Mouse (Mus musculus): ENCODE results near the gene Gfi1b. TPM values are rescaled to one million over a fixed set of nuclear protein-coding genes. Genes with fewer than 3 reads are reported as not detected.

Gfi1b gene
- polyA plus RNA-seq, 1 experiment: 0.76 TPM

DNA sequence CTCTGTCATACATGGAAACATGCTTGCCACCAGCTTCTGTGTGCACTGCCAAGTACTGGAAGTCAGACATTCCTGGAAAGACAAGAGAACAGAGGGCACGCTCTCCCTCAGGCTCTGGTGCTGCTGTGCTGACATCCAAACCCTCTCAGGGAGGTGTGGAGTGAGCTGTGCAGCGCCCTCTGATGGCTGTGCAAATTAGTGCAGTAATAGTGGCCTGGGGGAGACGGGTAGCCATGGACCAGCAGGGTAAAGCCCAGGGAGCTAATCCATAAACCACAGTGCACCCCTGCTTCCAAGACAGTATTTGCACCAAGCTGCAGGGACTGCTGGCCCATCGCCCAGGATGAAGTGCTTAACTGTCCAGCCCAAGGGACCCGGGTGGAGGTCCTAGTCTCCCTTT lies 43.8 kb downstream of the Gfi1b start:
- Histone ChIP-seq H3K4me3 (ENCODE audit: low read depth, low read length) (no peak overlapping the region), H3K36me3 (ENCODE audit: control insufficient read depth, insufficient read depth, low read length, poor library complexity, severe bottlenecking) (peaks cover 9% of the 10 kb centered on the region; the same call in 1 of the 2 replicates), H3K27ac (ENCODE audit: insufficient read depth, low read length) (no peak overlapping the region), H3K27me3 (ENCODE audit: control insufficient read depth, insufficient read depth, low read length, poor library complexity, severe bottlenecking) (no peaks in the 10 kb centered on the region), H3K4me1 (ENCODE audit: control insufficient read depth, insufficient read depth, low read length) (no peaks in the 10 kb centered on the region), H3K9me3 (replicated peaks; ENCODE audit: control insufficient read depth, insufficient read depth, low read length, poor library complexity, severe bottlenecking) (no peaks in the 10 kb centered on the region), H3K9ac (ENCODE audit: low read depth, poor library complexity, severe bottlenecking) (no peak overlapping the region)
- peak; percentile 84 for TF ChIP-seq CTCF (IDR thresholded peaks at IDR 0.05; ENCODE audit: low read depth, low read length)
- no peak for TF ChIP-seq EP300 (IDR thresholded peaks at IDR 0.05; ENCODE audit: insufficient read depth, low read depth, low read length)
- TF ChIP-seq POLR2A (IDR thresholded peaks at IDR 0.05; ENCODE audit: insufficient read depth, low read length): no peak

DNA sequence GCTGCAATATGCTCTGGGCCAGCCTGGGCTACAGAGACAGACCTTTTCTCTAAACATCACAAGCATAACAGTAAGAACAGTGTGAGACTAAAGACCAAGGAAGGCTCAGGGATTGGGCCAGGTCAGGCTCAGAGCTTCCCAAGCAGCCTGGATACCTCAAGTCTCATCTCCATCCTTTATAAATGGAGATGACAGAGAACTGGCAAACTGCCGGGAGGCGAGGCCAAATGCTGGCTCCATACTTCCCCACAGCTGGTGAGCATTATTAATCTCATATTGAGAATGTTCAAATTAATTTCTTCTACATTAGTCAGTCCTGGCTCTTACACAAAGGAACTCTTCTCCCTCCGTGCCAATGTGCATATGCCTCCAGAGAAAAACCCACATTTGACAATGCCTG lies 45.0 kb downstream of the Gfi1b start:
- H3K9me3 ChIP-seq (replicated peaks; ENCODE audit: control insufficient read depth, insufficient read depth, low read length, poor library complexity, severe bottlenecking): no peaks in the 10 kb centered on the region
- H3K4me3 ChIP-seq (ENCODE audit: low read depth, low read length): no peak overlapping the region
- TF ChIP-seq POLR2A (IDR thresholded peaks at IDR 0.05; ENCODE audit: insufficient read depth, low read length) (no peak), EP300 (IDR thresholded peaks at IDR 0.05; ENCODE audit: insufficient read depth, low read depth, low read length) (no peak), CTCF (IDR thresholded peaks at IDR 0.05; ENCODE audit: low read depth, low read length) (no peak)
- no peaks in the 10 kb centered on the region for H3K27me3 ChIP-seq (ENCODE audit: control insufficient read depth, insufficient read depth, low read length, poor library complexity, severe bottlenecking)
- H3K36me3 ChIP-seq (ENCODE audit: control insufficient read depth, insufficient read depth, low read length, poor library complexity, severe bottlenecking): peaks cover 19% of the 10 kb centered on the region
- H3K9ac ChIP-seq (ENCODE audit: low read depth, poor library complexity, severe bottlenecking): no peak overlapping the region
- no peaks in the 10 kb centered on the region for H3K4me1 ChIP-seq (ENCODE audit: control insufficient read depth, insufficient read depth, low read length)
- no peak overlapping the region for H3K27ac ChIP-seq (ENCODE audit: insufficient read depth, low read length)

DNA sequence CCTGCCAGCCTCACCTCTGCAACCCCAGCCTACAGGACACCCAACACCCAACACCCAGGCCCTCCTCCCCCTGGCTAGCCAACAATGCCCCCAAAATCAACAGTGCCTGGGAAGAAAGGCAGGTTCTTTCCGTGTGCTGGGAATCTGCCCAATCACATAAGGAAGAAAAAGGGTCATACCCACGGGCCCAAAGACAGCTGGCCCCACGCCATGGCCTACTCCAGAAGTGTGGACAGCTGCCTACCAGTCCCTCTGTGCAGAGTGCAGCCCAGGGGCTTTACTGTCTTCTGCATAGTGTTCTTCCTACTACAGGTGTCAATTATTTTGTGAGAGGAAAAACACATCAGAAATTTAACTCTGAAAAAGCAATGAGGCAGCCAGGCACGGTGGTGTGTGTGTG lies 46.4 kb downstream of the Gfi1b start:
- no peak overlapping the region for H3K4me3 ChIP-seq (ENCODE audit: low read depth, low read length)
- TF ChIP-seq CTCF (IDR thresholded peaks at IDR 0.05; ENCODE audit: low read depth, low read length) (no peak), POLR2A (IDR thresholded peaks at IDR 0.05; ENCODE audit: insufficient read depth, low read length) (no peak), EP300 (IDR thresholded peaks at IDR 0.05; ENCODE audit: insufficient read depth, low read depth, low read length) (no peak)
- no peak overlapping the region for H3K9ac ChIP-seq (ENCODE audit: low read depth, poor library complexity, severe bottlenecking)
- no peak overlapping the region for H3K27ac ChIP-seq (ENCODE audit: insufficient read depth, low read length)
- no peaks in the 10 kb centered on the region for H3K27me3 ChIP-seq (ENCODE audit: control insufficient read depth, insufficient read depth, low read length, poor library complexity, severe bottlenecking)
- no peaks in the 10 kb centered on the region for H3K4me1 ChIP-seq (ENCODE audit: control insufficient read depth, insufficient read depth, low read length)
- peaks cover 26% of the 10 kb centered on the region for H3K36me3 ChIP-seq (ENCODE audit: control insufficient read depth, insufficient read depth, low read length, poor library complexity, severe bottlenecking)
- no peaks in the 10 kb centered on the region for H3K9me3 ChIP-seq (replicated peaks; ENCODE audit: control insufficient read depth, insufficient read depth, low read length, poor library complexity, severe bottlenecking)

DNA sequence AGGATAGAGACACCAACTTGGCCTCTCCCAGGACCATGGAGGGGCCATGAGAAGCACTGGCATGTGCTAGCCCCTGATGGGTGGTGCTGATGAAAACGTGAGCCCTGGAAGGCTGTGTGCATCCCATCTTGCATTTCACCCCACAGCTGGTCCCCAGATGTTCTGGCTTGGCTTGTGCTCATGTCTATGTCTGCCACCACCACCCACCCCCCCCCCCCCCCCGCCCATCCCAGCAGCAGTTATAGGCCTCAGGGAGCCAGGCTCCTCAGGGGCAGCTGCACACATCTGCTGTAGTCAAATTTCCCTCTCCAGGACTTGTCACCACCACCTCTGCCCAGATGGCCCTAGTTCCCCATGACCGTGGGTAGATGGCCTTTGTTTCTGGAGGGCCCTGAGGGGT lies 51.9 kb downstream of the Gfi1b start:
- TF ChIP-seq CTCF (IDR thresholded peaks at IDR 0.05; ENCODE audit: low read depth, low read length) (no peak), POLR2A (IDR thresholded peaks at IDR 0.05; ENCODE audit: insufficient read depth, low read length) (no peak), EP300 (IDR thresholded peaks at IDR 0.05; ENCODE audit: insufficient read depth, low read depth, low read length) (no peak)
- Histone ChIP-seq H3K4me1 (ENCODE audit: control insufficient read depth, insufficient read depth, low read length) (no peaks in the 10 kb centered on the region), H3K9me3 (replicated peaks; ENCODE audit: control insufficient read depth, insufficient read depth, low read length, poor library complexity, severe bottlenecking) (no peaks in the 10 kb centered on the region), H3K27ac (ENCODE audit: insufficient read depth, low read length) (no peak overlapping the region), H3K36me3 (ENCODE audit: control insufficient read depth, insufficient read depth, low read length, poor library complexity, severe bottlenecking) (peaks cover 21% of the 10 kb centered on the region), H3K4me3 (ENCODE audit: low read depth, low read length) (no peak overlapping the region), H3K27me3 (ENCODE audit: control insufficient read depth, insufficient read depth, low read length, poor library complexity, severe bottlenecking) (no peaks in the 10 kb centered on the region), H3K9ac (ENCODE audit: low read depth, poor library complexity, severe bottlenecking) (no peak overlapping the region)

DNA sequence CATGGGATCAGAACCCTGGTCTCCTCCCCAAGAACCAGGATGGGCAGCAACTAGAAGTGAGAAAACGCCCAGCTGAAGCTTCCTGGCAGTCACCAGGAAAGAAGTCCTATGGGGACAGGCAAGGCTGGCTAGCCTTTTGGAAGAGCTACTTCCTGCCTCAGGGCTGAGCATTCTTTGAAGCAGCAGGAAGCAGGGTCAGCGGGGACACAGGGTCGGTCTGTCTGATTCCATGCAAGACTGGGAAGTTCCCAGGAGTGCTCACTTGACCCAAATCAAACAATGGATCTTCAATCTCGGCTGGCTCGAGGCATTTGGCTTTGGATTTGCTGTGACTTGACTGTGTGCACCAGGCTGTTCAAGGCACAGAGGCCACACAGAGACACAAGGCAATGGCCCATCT lies 55.2 kb downstream of the Gfi1b start:
- Histone ChIP-seq H3K4me1 (ENCODE audit: control insufficient read depth, insufficient read depth, low read length) (no peaks in the 10 kb centered on the region), H3K9me3 (replicated peaks; ENCODE audit: control insufficient read depth, insufficient read depth, low read length, poor library complexity, severe bottlenecking) (no peaks in the 10 kb centered on the region), H3K9ac (ENCODE audit: low read depth, poor library complexity, severe bottlenecking) (no peak overlapping the region), H3K27me3 (ENCODE audit: control insufficient read depth, insufficient read depth, low read length, poor library complexity, severe bottlenecking) (no peaks in the 10 kb centered on the region), H3K36me3 (ENCODE audit: control insufficient read depth, insufficient read depth, low read length, poor library complexity, severe bottlenecking) (peaks cover 4% of the 10 kb centered on the region), H3K4me3 (ENCODE audit: low read depth, low read length) (no peak overlapping the region), H3K27ac (ENCODE audit: insufficient read depth, low read length) (no peak overlapping the region)
- no peak for TF ChIP-seq CTCF (IDR thresholded peaks at IDR 0.05; ENCODE audit: low read depth, low read length)
- no peak for TF ChIP-seq EP300 (IDR thresholded peaks at IDR 0.05; ENCODE audit: insufficient read depth, low read depth, low read length)
- no peak for TF ChIP-seq POLR2A (IDR thresholded peaks at IDR 0.05; ENCODE audit: insufficient read depth, low read length)

DNA sequence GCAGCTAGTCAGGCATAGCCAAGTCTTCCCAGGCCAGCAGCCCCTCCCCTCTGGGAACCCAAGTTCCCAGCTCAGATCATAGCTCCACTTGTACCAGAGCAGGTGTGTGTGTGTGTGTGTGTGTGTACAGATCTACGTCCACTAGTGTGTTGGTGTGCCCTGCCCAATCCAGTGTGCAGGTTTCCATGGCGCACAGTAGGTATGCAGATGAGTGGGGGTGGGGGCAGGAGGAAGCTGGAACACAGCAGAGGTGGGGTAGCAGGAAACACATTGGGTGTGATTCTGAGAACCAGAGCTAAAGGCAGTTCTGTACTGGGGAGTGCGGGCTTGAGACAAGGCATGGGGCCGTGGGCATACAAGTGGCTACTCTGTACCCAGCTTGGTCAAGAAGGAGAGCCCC lies 57.4 kb downstream of the Gfi1b start:
- no peak overlapping the region for H3K9ac ChIP-seq (ENCODE audit: low read depth, poor library complexity, severe bottlenecking)
- no peaks in the 10 kb centered on the region for H3K27me3 ChIP-seq (ENCODE audit: control insufficient read depth, insufficient read depth, low read length, poor library complexity, severe bottlenecking)
- H3K36me3 ChIP-seq (ENCODE audit: control insufficient read depth, insufficient read depth, low read length, poor library complexity, severe bottlenecking): no peaks in the 10 kb centered on the region
- H3K4me3 ChIP-seq (ENCODE audit: low read depth, low read length): no peak overlapping the region
- H3K9me3 ChIP-seq (replicated peaks; ENCODE audit: control insufficient read depth, insufficient read depth, low read length, poor library complexity, severe bottlenecking): no peaks in the 10 kb centered on the region
- H3K4me1 ChIP-seq (ENCODE audit: control insufficient read depth, insufficient read depth, low read length): no peaks in the 10 kb centered on the region
- TF ChIP-seq CTCF (IDR thresholded peaks at IDR 0.05; ENCODE audit: low read depth, low read length): no peak
- TF ChIP-seq POLR2A (IDR thresholded peaks at IDR 0.05; ENCODE audit: insufficient read depth, low read length): no peak
- TF ChIP-seq EP300 (IDR thresholded peaks at IDR 0.05; ENCODE audit: insufficient read depth, low read depth, low read length): no peak
- H3K27ac ChIP-seq (ENCODE audit: insufficient read depth, low read length): no peak overlapping the region

All from ES-Bruce4 (cell line).